Mouse (Mus musculus) kidney, adult 2 months (tissue): ENCODE data around the gene Hook2. TPM values are rescaled to one million over a fixed set of nuclear protein-coding genes. Genes with fewer than 3 reads are reported as not detected.

Source experiments
- DNase-seq: peaks from one replicate; pipeline ENCODE4 v3.0.0; 2021
- H3K27ac ChIP-seq: fragments of 200-500 bp; 2 replicates; pipeline ENCODE4 v1.5.1; 2012; ENCODE audit warnings: low read depth, low read length, control low read depth, inconsistent platforms; ENCODE audit not compliant: insufficient read depth
- H3K27me3 ChIP-seq: fragments of 200-500 bp; replicated peaks from 2 replicates; pipeline ENCODE4 v1.6.1; 2012; ENCODE audit warnings: mild to moderate bottlenecking, moderate library complexity, low read length, inconsistent platforms; ENCODE audit not compliant: control insufficient read depth, insufficient read depth
- H3K36me3 ChIP-seq: fragments of 200-500 bp; 2 replicates; pipeline ENCODE4 v1.6.1; 2012; ENCODE audit warnings: mild to moderate bottlenecking, moderate library complexity, low read length, inconsistent platforms; ENCODE audit not compliant: control insufficient read depth, insufficient read depth
- H3K4me1 ChIP-seq: fragments of 200-500 bp; 2 replicates; pipeline ENCODE4 v1.6.1; 2011; ENCODE audit warnings: low read length; ENCODE audit not compliant: control insufficient read depth, insufficient read depth
- H3K4me3 ChIP-seq: fragments of 200-500 bp; 2 replicates; pipeline ENCODE4 v1.5.1; 2011; ENCODE audit warnings: mild to moderate bottlenecking, low read depth, low read length, control low read depth; ENCODE audit not compliant: insufficient read depth
- CTCF ChIP-seq: fragments of 200-500 bp; conservative IDR thresholded peaks from 2 replicates; pipeline ENCODE4 v1.5.1; 2011; ENCODE audit warnings: low read depth, mild to moderate bottlenecking, control low read depth, low read length, moderate library complexity, mixed read lengths; ENCODE audit not compliant: insufficient read depth, insufficient read length
- POLR2A ChIP-seq: fragments of 200-500 bp; IDR thresholded peaks from one replicate; pipeline ENCODE4 v1.6.1; 2011; ENCODE audit warnings: low read depth, low read length, control low read depth
- WGBS: fragments of 180-500 bp; shearing (Covaris S2); methylation state at CpG from one replicate; pipeline ENCODE4 v1.1.7; 2018; 5-methylcytosine and 5-hydroxymethylcytosine counted together
- polyA plus RNA-seq: library from polyadenylated mRNA; depleted of rRNA; stranded (reverse); fragments of >200 nt; gene quantifications from 2 replicates; pipeline ENCODE4 v1.2.3, GENCODE M21; 2012

Hook2 gene
- polyA plus RNA-seq, 1 experiment: 34.6 TPM

GRCm38 (mm10) chr8:85033867-85034266, 43.5 kb downstream of the Hook2 start:
- no peaks in the 10 kb centered on the region for H3K27me3 ChIP-seq
- H3K27ac ChIP-seq: 0 out of 2 replicates have a peak overlapping the region, but pooled peaks have one; percentile 14
- peaks cover 34% of the 10 kb centered on the region for H3K4me1 ChIP-seq
- no peaks in the 10 kb centered on the region; the same call in 1 of the 2 replicates for H3K36me3 ChIP-seq
- DNase-seq: peak; percentile 51
- 67% methylated on average over 1 of the region's 1 CpGs for WGBS
- H3K4me3 ChIP-seq: no peak overlapping the region
- no peak for TF ChIP-seq CTCF
- no peak for TF ChIP-seq POLR2A

- DNase-seq: peak; percentile 85
- Histone ChIP-seq H3K27me3 (no peaks in the 10 kb centered on the region), H3K27ac (peak overlapping the region; percentile 73), H3K4me3 (peak overlapping the region; percentile 50), H3K4me1 (peaks cover 30% of the 10 kb centered on the region), H3K36me3 (no peaks in the 10 kb centered on the region; the same call in 1 of the 2 replicates)
- WGBS: 2% methylated on average over 13 of the region's 13 CpGs
- TF ChIP-seq POLR2A: no peak
- no peak for TF ChIP-seq CTCF
Measured at GRCm38 (mm10) chr8:85034764-85035163, 44.4 kb downstream of the Hook2 start.

- Histone ChIP-seq H3K4me1 (peaks cover 30% of the 10 kb centered on the region), H3K27ac (peak overlapping the region; percentile 73), H3K27me3 (no peaks in the 10 kb centered on the region), H3K4me3 (peak overlapping the region; percentile 80), H3K36me3 (no peaks in the 10 kb centered on the region; the same call in 1 of the 2 replicates)
- WGBS: 6% methylated on average over 12 of the region's 12 CpGs
- TF ChIP-seq CTCF: no peak
- TF ChIP-seq POLR2A: no peak
- DNase-seq: no peak
Measured at GRCm38 (mm10) chr8:85035165-85035727, 44.8 kb downstream of the Hook2 start.

GRCm38 (mm10) chr8:85035728-85036310, 45.4 kb downstream of the Hook2 start:
- H3K27me3 ChIP-seq: no peaks in the 10 kb centered on the region
- DNase-seq: peak; percentile 48
- peak overlapping the region; percentile 80 for H3K4me3 ChIP-seq
- peak overlapping the region; percentile 73; the same call in 1 of the 2 replicates for H3K27ac ChIP-seq
- no peaks in the 10 kb centered on the region for H3K36me3 ChIP-seq
- H3K4me1 ChIP-seq: peaks cover 30% of the 10 kb centered on the region
- TF ChIP-seq CTCF (no peak), POLR2A (no peak)
- WGBS: under 1% methylated on average over 15 of the region's 15 CpGs

- TF ChIP-seq POLR2A: no peak
- TF ChIP-seq CTCF: no peak
- peak overlapping the region; percentile 80 for H3K4me3 ChIP-seq
- DNase-seq: no peak
- peak overlapping the region; percentile 73 for H3K27ac ChIP-seq
- H3K27me3 ChIP-seq: no peaks in the 10 kb centered on the region
- H3K36me3 ChIP-seq: no peaks in the 10 kb centered on the region
- under 1% methylated on average over 9 of the region's 9 CpGs for WGBS
- peaks cover 29% of the 10 kb centered on the region for H3K4me1 ChIP-seq
Measured at GRCm38 (mm10) chr8:85036381-85036717, 45.9 kb downstream of the Hook2 start.

- DNase-seq: peak; percentile 98
- peak within 1 kb of the TSS; percentile 97 for H3K27ac ChIP-seq
- WGBS: under 1% methylated on average over 59 of the region's 59 CpGs
- TF ChIP-seq CTCF (no peak), POLR2A (no peak)
- H3K27me3 ChIP-seq: no peaks in the 10 kb centered on the region
- peak within 1 kb of the TSS; percentile 97 for H3K4me3 ChIP-seq
- H3K36me3 ChIP-seq: no peaks in the 10 kb centered on the region
- H3K4me1 ChIP-seq: peaks cover 24% of the 10 kb centered on the region
Measured at GRCm38 (mm10) chr8:85036718-85037365, 46.4 kb downstream of the Hook2 start, which contains the start of gene Tnpo2. Gene Tnpo2 (plus strand): TSS chr8:85036915.

- under 1% methylated on average over 14 of the region's 14 CpGs for WGBS
- DNase-seq: no peak
- Histone ChIP-seq H3K4me1 (peaks cover 23% of the 10 kb centered on the region), H3K27ac (peak overlapping the region; percentile 51), H3K27me3 (no peaks in the 10 kb centered on the region), H3K36me3 (no peaks in the 10 kb centered on the region), H3K4me3 (peak overlapping the region; percentile 97)
- no peak for TF ChIP-seq POLR2A
- no peak for TF ChIP-seq CTCF
Measured at GRCm38 (mm10) chr8:85037366-85037680, 46.9 kb downstream of the Hook2 start.
